Mouse (Mus musculus) testis, adult 2 months (tissue): ENCODE data around the gene Wdr81. TPM values are rescaled to one million over a fixed set of nuclear protein-coding genes. Genes with fewer than 3 reads are reported as not detected.

Source experiments
- H3K27ac ChIP-seq: fragments of 200-500 bp; 2 replicates; pipeline ENCODE4 v1.5.1; 2012; ENCODE audit warnings: low read depth, low read length; ENCODE audit not compliant: control insufficient read depth, insufficient read depth
- H3K27me3 ChIP-seq: fragments of 200-500 bp; 2 replicates; pipeline ENCODE4 v1.6.1; 2012; ENCODE audit warnings: mild to moderate bottlenecking, low read length, moderate library complexity; ENCODE audit not compliant: control insufficient read depth, insufficient read depth
- H3K36me3 ChIP-seq: fragments of 200-500 bp; 2 replicates; pipeline ENCODE4 v1.6.1; 2012; ENCODE audit warnings: mild to moderate bottlenecking, low read length; ENCODE audit not compliant: control insufficient read depth, insufficient read depth
- H3K4me1 ChIP-seq: fragments of 200-500 bp; 2 replicates; pipeline ENCODE4 v1.6.1; 2012; ENCODE audit warnings: low read length; ENCODE audit not compliant: control insufficient read depth, insufficient read depth
- H3K4me3 ChIP-seq: fragments of 200-500 bp; 2 replicates; pipeline ENCODE4 v1.5.1; 2012; ENCODE audit warnings: low read depth, mild to moderate bottlenecking, low read length, moderate library complexity, mixed read lengths; ENCODE audit not compliant: control insufficient read depth
- CTCF ChIP-seq: fragments of 200-500 bp; IDR thresholded peaks from 2 replicates; pipeline ENCODE4 v1.5.1; 2012; ENCODE audit warnings: low read depth, mild to moderate bottlenecking, inconsistent platforms, low read length, moderate library complexity; ENCODE audit not compliant: control insufficient read depth, insufficient read depth, insufficient replicate concordance
- POLR2A ChIP-seq: fragments of 200-500 bp; IDR thresholded peaks from 2 replicates; pipeline ENCODE4 v1.6.1; 2012; ENCODE audit warnings: low read depth, mild to moderate bottlenecking, inconsistent platforms, low read length, moderate library complexity; ENCODE audit not compliant: control insufficient read depth
- polyA plus RNA-seq: library from polyadenylated mRNA; depleted of rRNA; stranded (reverse); fragments of >200 nt; gene quantifications from 2 replicates; pipeline ENCODE4 v1.2.3, GENCODE M21; 2012; rRNA removed

Gene Wdr81
- 4.1 and 5.1 TPM in 2 replicates for polyA plus RNA-seq

DNA sequence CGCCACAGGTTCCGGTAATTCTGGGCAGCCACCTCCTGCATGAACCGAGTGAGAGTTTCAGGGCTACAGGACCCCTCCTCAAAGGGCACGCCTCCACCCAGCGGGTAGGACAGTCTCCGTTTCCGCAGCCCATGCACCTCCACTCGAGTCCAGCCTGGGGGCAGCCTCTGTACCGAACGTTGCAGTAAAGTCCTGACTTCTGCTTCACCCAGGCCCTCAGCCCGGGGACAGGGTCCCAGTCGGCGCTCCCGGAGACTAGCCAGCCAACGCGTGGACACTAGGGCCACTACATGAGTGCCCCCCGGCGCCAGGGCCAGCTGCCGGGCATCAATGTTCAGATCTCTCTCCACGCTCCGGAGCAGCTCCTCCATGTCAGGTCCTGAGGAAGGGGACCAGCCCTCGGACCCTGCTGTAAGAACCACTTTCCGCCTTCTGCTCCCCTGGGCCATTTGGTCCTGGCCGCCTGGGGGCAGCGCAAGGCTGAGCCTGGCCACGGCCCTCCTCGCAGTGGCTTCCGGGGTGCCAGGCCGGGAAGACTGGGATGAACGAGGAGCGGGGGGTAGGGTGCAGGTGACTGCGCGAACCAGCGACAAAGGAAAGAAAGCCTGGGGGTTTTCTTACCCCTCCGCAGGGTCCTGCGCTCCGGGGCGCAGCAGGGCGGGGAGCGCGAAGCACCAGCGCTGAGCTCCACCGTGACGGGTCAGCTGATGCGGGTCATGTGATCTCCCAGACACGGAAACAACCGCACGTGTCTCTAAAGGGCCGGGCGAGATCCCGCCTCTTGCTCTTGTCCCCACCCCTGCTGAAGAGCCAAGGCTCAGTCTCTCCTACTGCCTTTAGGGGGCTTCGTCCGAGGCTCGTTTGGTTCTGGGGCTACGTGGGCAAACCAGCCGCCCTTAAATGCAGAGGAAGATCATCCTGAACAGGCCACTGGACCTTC, at the start of gene Wdr81:
TSS of gene Wdr81 (minus strand) at position 727 of the 940 bp plus-strand sequence.
- Histone ChIP-seq H3K4me1 (peaks cover 12% of the 10 kb centered on the region), H3K4me3 (peak within 1 kb of the TSS; percentile 82), H3K27ac (peak within 1 kb of the TSS; percentile 54), H3K36me3 (no peaks in the 10 kb centered on the region), H3K27me3 (no peaks in the 10 kb centered on the region)
- TF ChIP-seq POLR2A = peak; percentile 45; the same call in 1 of the 2 replicates
- 0 out of 2 replicates have a peak, but pooled peaks have one; percentile 8 for TF ChIP-seq CTCF

DNA sequence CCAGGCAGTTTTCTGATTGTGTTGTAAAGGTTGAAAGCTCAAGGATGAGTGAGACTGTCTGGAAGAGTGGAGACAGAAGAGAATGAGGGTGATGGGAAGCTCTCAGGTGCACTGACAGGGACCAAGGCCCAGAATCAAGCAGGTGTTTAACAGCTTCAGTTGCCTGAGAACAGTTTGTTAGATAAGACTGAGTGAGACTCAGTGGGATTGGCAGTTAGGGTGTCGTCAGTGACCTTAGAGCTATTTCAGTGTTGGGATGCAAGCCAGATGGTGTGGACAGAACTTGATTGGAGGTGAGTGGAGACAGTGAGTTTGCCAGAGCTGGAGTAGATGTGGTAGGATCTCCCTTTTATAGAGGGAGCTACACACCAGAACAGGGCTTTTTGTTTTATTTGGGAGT, 43.6 kb upstream of the Wdr81 start:
- Histone ChIP-seq H3K27me3 (no peaks in the 10 kb centered on the region), H3K4me3 (no peak overlapping the region), H3K27ac (no peak overlapping the region), H3K36me3 (peaks cover 12% of the 10 kb centered on the region), H3K4me1 (no peaks in the 10 kb centered on the region)
- TF ChIP-seq CTCF = no peak
- no peak for TF ChIP-seq POLR2A

GRCm38 (mm10) chr11:75494296-75495049, 40.0 kb upstream of the Wdr81 start:
- Histone ChIP-seq H3K4me3 (no peak overlapping the region), H3K4me1 (no peaks in the 10 kb centered on the region), H3K27me3 (no peaks in the 10 kb centered on the region), H3K27ac (no peak overlapping the region), H3K36me3 (peaks cover 9% of the 10 kb centered on the region)
- TF ChIP-seq CTCF (no peak), POLR2A (no peak)

DNA sequence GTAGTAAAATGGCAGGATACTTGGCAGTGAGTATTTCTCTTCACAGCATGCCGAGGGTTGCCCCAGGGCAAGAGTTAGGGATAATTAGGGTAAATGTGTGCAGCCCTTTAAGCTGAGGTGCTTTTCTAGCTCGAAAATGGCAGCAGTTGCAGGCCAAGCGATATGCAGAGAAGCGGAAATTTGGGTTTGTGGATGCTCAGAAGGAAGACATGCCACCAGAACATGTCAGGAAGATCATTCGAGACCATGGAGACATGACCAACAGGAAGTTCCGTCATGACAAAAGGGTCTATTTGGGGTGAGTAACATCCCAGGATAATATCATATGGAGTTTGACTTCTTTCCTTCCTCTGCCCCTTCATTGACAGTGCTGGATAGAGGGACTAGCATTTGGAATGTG, 33.0 kb upstream of the Wdr81 start:
- H3K27ac ChIP-seq = no peak overlapping the region
- peak overlapping the region; percentile 97 for H3K4me3 ChIP-seq
- no peak for TF ChIP-seq CTCF
- no peak for TF ChIP-seq POLR2A
- H3K36me3 ChIP-seq = peaks cover 1% of the 10 kb centered on the region; the same call in 1 of the 2 replicates
- H3K27me3 ChIP-seq = no peaks in the 10 kb centered on the region
- peaks cover 6% of the 10 kb centered on the region for H3K4me1 ChIP-seq

GRCm38 (mm10) chr11:75486601-75487285, 32.2 kb upstream of the Wdr81 start, which contains the start of gene Prpf8:
Prpf8 (plus strand) TSS chr11:75486816.
- H3K27me3 ChIP-seq = no peaks in the 10 kb centered on the region
- H3K27ac ChIP-seq = peak within 1 kb of the TSS; percentile 88
- peaks cover 1% of the 10 kb centered on the region; the same call in 1 of the 2 replicates for H3K36me3 ChIP-seq
- TF ChIP-seq POLR2A (peak; percentile 95), CTCF (no peak)
- peaks cover 6% of the 10 kb centered on the region for H3K4me1 ChIP-seq
- peak within 1 kb of the TSS; percentile 97 for H3K4me3 ChIP-seq

GRCm38 (mm10) chr11:75486192-75486591, 31.7 kb upstream of the Wdr81 start:
- Histone ChIP-seq H3K27ac (no peak overlapping the region), H3K4me1 (peaks cover 6% of the 10 kb centered on the region), H3K4me3 (no peak overlapping the region; the same call in 1 of the 2 replicates), H3K27me3 (no peaks in the 10 kb centered on the region), H3K36me3 (peaks cover 1% of the 10 kb centered on the region; the same call in 1 of the 2 replicates)
- no peak for TF ChIP-seq CTCF
- TF ChIP-seq POLR2A = no peak
